Mouse (Mus musculus): ENCODE data around the gene Brd3os.
A peak's percentile ranks its signal among the peaks of the same experiment; 100 is the strongest.

The Brd3os gene

DNA sequence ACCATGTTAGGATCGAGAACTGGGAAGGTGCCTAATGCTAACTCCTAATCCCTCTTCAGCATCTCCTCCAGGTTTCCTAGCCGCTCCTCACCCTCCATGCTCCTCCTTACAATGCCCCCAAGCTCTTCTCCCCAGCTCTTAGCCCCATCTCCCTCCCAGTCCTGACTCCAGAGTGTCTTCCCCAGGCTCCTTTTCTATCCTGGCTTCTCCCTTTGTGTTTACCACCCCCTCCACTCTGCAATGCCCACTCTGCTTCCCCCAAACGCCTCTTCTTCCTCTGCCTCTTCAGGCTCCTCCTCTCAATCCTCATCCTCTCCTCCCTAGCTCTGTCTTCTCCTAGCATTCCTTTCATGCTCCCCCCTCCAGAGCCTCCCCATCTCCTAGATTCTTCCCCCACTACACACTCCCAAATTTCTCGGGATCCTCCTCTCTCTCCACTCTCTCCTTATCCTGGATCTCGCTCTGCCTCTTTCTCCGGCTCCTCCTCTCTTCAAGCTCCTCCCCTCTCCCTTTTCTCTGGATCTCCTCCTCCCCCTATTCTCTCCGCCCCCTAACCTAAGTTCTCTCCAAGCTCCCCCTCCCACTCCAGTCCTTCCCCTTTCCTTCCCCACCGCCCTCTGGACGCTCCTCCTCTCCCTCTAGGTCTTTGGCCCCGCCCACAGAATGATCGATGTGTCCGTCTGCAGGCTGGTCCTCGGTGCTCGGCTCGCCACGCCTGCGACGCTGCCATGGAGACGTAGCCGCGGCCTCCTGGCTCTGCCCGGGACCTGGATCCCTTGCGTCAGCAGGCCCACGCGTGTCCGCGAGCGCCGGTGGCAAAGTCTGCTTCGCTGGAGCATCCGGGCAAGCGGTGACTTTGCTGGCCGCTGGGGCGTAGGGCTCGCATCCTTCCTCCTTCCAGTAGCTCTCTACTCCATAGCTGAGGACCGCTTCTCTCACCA, at the start of gene Brd3os:
TSS of gene Brd3os (plus strand) at position 558 of the 941 bp plus-strand sequence.
- DNase-seq, result peak; percentile 93

- DNase-seq, result no peak
These were observed 47.8 kb upstream of the Brd3os start for GRCm38 (mm10) chr2:27394158-27394832.

- DNase-seq, result no peak
These were observed 45.3 kb upstream of the Brd3os start for GRCm38 (mm10) chr2:27396656-27397440.

GRCm38 (mm10) chr2:27400083-27400482, 42.0 kb upstream of the Brd3os start:
- DNase-seq, result no peak

- DNase-seq, result no peak
These were observed 40.6 kb upstream of the Brd3os start for GRCm38 (mm10) chr2:27401544-27401943.

GRCm38 (mm10) chr2:27404375-27405093, 37.6 kb upstream of the Brd3os start:
- no peak for DNase-seq

- no peak for DNase-seq
These were observed 36.8 kb upstream of the Brd3os start for GRCm38 (mm10) chr2:27405094-27405884.

DNA sequence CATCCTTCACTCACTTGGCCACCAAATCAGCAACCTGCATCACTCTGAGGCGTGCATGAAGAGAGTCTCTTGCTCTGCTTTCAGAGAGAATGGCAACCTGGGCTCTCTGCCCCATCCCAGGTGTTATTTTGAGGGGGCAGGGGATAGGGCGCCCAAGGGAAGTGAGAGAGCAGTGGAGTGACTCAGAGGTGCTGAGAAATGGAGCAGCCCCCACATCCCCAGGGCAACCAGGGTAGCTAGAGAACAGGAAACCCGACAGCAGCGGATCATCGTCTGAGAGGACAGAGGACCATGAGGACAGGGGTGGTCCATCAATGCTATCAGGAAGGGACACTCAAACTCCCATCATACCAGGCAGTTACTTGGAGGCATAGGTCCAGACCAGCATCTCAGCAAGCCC, 35.2 kb upstream of the Brd3os start:
- no peak for DNase-seq

DNA sequence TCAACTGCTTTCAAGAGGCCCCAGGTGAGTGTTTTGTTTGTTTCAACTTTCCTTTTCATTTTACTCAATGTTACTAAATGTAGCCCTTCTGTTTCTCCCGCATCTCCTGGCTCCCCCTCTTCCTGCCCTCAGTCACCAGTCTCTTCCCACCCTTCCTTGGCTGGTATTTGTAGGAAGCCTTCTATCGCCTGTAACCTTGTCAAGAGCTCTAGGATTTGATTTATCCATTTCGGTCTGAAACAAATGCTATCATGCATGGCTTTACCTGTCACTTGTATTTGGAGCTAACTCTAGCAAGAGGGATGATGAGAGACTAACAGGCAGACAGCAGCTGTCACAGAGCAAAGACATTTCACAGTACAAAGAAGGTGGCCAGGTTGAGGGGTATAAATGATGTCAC, 33.9 kb upstream of the Brd3os start:
- DNase-seq, result no peak

GRCm38 (mm10) chr2:27410518-27411140, 31.5 kb upstream of the Brd3os start:
- DNase-seq, result no peak

DNA sequence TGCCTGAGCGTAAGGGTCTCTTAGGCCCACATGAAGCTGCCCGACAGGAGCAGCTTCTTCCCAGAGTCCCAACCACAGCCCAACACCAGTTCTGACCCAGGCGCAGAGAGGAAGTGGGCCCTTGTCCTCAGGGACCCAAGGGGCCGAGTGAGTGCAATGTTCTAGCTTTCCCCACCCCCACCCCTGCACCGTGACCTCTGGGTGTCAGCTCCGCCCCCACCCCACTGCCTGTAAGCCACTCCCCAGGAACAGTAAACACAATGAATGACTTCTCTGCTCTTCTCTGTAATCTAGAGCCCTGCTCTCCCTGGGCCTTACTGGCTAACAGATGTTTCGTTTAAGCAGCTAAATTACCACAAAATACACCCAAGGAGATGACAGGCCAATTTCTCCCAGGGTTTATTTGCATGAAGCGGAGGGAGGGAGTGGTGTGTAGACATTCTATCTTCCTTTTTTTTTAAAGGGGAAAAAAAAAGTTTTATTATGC, 30.4 kb upstream of the Brd3os start:
- DNase-seq, result no peak

GRCm38 (mm10) chr2:27412245-27412800, 29.8 kb upstream of the Brd3os start:
- no peak for DNase-seq

DNA sequence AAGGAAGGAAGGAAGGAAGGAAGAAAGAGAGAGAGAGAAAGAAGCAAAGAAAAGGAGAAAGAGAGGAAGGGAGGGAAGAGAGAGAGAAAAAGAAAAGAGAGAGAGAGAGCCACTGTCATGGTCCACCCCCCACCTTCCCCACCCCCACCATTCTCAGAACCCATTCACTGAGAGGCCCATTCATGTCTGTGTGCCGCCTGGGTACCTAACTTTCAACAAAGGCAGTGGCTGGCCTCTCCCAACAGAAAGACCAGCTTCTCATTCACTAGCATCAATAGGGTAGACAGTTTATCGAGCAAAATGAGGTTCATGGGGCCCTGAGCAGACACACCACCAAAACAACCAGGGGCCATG, 28.6 kb upstream of the Brd3os start:
- no peak for DNase-seq

GRCm38 (mm10) chr2:27413936-27414657, 28.0 kb upstream of the Brd3os start:
- DNase-seq, result no peak

GRCm38 (mm10) chr2:27415060-27415783, 26.9 kb upstream of the Brd3os start:
- no peak for DNase-seq

DNA sequence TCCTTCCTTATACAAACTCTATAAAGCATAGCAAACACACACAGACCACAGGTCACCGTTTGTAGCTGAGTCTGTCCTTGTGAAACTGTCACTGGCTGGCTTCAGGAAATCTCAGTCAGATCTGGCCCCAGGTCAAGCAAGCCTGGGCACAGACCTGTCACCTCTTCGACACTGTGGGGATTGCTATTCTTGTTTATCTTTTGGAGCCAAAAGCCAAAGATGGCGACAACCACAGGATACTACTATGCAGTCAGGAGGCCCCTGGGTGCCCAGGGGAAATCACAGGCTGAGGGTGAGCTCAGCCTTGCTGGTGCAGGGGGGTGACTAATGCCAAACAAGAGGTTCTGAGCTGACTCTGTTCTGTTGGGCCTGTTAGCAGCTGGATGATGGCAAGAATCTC, 25.7 kb upstream of the Brd3os start:
- no peak for DNase-seq

DNA sequence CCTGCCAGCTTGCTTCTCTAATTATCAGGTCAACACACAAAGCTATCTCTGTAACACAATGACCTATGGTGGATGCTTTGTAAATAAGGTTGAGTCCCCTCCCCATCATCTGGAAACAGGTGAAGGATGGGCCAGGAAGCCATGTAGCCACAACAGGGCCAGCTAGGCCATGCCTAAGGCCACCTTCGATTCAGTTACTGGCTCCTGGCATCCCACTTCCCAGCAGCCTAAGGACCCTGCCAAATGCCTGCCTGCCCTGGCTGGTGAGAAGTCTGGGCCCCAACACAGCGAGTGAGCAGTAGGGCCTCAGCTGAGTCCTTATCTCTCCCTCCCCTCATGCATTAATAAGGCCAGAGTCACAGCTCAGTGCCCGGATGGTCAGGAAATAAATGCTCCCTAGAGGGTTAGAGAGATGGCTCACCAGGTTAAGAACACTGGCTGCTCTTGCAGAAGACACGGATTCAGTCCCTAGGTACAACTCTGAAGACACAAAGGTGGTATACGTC, 24.4 kb upstream of the Brd3os start:
- no peak for DNase-seq

DNA sequence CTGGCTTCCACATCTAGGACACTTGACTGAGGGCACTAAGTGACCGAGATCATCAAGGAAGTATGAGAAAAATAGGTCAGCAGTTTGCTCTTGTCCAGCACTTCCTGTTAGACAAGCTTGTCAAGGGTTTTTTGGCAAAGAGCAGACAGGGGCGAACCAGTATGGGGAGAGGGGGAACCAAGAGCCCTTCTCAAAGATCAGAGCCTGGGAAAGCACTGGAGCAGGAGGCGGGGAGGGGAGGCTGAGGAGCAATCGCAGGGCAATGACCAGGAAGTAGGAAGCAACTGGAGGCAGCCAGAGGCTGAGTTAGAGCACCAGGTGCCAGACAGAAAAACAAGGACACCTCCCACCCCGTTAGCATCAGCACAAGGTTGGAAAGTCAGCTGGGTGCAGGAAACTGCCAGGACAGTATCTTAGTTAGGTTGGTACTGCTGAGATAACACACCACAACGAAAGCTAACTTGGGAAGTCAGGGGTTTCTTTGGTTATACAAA, 23.5 kb upstream of the Brd3os start:
- DNase-seq, result no peak
